Mouse (Mus musculus): ENCODE measurements at regions not wholly inside any gene's neighbourhood (a gene's known extent, or its start where the extent isn't known, plus 50 kb on each side); places are given as distances from the start of the nearest gene placed in this dataset.

- no peak for TF ChIP-seq POLR2A (IDR thresholded peaks at IDR 0.05; ENCODE audit: borderline replicate concordance, extremely low read depth, insufficient read depth, insufficient read length, poor library complexity, severe bottlenecking)
- TF ChIP-seq CTCF (IDR thresholded peaks at IDR 0.05; ENCODE audit: borderline replicate concordance, extremely low read depth, insufficient read depth, insufficient read length), result no peak
Observed at GRCm38 (mm10) chr11:65495034-65495433, 225.2 kb upstream of the Myocd start.

All from brain, embryonic 14.5 days (tissue).